Mouse (Mus musculus): ENCODE data around the gene Olfr1396.
A peak's percentile ranks its signal among the peaks of the same experiment; 100 is the strongest.

DNA sequence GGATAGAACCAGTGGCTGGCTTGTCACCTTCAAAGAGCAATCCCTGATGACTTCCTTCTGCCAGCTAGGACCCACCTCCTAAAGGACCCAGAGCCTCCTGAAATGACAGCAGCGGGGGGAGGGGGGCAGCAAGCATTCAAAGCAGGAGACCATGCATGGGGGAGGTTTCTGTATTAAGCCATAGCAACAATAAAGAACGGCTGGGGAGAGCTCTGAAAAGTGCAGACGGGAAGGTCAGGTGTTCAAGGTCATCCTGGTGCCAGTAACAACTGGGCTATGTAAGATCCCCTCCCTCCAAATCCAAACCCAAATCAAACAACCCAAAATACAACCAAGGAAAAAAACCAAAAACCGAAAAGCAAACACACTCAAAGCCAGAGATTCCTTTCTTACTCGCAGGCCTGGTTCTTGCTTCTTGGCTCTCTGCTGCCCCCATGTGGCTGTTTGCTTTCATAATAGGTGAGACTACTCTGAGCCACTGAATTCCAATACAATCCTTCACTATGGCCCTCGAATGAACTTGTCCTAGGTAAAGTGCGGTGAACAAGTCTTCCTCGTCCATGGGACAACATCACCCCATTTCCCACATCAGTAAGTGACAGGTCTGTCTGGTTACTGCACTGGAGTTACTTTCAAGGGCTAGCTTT is 11.5 kb downstream of the Olfr1396 start:
- TF ChIP-seq CTCF (IDR thresholded peaks at IDR 0.05; ENCODE audit: control insufficient read depth, insufficient read depth, low read length) (peak; percentile 90), POLR2A (IDR thresholded peaks at IDR 0.05; ENCODE audit: borderline replicate concordance, control insufficient read depth, low read depth, low read length) (no peak)

Data from bone marrow, adult 2 months (tissue).